Mouse (Mus musculus) kidney, postnatal 36 days (tissue): ENCODE data around the gene Gpr45.
A peak's percentile ranks its signal among the peaks of the same experiment; 100 is the strongest.

Experiments
- DNase-seq, 2 experiments: peaks; one replicate each; pipeline ENCODE4 v3.0.0; 2021 to 2022; ENCODE audit warnings: mixed read lengths in 2 of 2

Gene Gpr45

DNA sequence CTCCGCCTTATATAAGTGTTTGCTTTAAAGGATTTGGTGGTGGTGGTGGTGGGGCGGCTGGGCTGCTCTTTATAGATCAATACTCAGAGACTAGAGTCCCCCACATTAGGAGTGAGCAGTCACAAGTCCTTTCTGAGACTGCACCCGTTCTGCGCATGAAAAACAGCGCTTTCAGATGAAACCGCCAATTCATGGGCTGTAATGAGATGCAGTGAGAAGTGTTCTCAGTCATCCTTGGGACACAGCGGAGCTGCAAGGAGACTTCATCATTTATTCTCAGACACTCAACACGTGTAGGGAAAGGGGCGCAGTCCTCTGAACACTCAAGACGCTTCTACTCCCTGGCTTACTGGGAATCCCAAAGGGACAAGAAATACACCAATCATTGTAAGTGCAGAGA, 95.1 kb downstream of the Gpr45 start:
- no peak for DNase-seq

DNA sequence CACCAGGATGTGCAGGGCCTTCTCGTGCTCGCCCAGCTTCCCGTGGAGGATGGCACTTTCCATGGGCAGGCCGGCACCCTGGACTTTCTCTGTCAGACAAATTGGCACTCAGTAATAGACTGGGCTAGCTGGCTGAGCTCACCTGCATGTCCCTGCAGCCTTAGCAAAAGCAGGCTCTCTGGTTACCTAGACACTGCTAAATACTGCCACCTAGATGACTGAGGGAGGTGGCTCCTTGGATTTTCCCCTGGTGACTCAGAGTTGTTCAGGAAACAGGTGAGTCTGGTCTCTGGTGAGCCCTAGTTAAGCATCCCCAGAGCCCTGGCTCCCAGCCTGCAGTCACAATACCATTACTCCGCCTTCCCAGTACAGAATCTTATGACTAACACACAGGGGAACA, 99.2 kb downstream of the Gpr45 start:
- DNase-seq: no peak

DNA sequence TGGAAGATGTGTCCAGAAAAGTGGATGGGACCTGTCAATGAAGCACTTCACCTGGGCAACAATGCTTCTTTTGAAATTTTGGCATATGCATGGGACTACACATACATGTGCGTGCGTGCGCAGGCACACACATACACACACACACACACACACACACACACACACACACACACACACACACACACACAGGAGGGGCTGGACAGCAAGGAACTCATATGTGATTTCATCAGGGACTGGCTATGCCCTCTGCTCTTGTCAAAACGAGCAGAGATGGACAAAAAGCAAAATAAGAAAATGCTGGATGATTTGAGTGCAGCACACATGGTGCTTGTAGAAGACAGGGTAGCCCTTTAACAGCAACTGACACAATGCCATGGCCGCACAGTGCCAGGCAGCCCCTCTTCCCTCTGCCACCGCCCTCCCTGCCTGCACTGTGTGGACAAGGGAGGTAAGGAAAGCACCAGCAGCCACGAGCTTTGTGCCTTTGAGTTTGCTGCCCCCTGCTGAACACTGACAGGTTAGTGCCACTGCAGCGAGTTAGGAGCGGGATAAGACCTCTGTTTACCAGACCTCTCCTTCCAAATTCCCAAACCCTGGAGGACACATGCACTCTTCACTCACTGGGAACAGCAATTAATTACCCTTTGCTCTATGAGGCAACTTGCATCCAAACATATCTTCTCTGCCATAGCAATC, 113.1 kb downstream of the Gpr45 start:
- DNase-seq: peak; percentile 61 to 82

DNA sequence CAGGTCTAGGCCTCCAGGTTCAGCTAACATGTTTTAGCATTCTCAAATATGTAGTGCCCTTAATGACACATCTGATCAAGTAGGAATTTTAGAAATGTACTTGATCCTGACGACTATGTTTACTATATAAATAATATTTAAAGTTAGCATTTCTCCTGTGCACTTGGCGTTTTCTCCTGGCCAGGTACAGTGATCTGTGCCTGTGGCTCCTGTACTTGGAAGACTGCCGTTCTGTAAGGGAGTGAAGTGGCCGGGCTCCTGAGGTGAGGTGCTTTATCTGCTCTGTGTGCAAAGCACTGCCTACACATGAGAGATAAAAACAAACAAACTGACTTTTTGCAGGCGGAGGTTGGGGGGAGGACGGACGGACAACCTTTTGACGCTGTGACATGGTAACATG, 113.9 kb downstream of the Gpr45 start:
- DNase-seq: no peak

DNA sequence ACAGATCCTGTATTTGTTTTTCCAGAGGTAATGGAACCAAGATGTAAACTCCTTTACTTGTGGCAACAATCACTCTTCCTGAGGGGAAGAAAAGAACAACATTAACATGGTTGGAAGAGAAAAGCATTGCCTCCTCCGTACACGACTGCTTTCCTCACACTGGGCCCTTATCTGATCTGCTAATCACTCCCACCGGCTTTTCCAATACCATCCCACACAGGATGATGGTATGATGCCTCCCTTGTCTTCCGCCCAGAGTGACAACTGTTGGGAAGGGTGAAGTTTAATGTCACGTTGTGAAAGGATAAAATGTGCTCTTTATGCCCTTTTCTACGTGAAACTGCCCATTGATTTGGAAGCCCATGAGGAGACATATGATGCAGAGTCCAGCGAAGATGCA, 114.9 kb downstream of the Gpr45 start:
- no peak for DNase-seq

DNA sequence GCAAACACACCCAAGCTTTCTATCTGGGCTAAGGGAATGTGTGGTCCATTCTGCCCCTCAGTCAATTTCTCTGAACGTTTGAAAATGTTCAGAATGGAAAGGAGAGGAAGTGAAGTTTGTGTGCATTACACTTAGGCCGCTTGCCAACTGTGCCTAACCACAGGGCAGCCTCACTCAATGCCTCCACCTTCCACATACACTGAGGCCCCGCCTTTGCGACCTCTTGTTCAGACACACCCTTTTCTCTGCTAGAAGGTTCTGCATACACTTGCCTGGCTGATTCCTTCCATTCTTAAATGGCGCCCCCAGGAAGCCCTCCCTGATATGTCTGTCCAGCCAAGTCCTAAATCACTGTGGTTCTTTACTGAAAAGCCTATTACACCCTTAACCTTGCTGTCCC, 118.1 kb downstream of the Gpr45 start:
- no peak for DNase-seq

DNA sequence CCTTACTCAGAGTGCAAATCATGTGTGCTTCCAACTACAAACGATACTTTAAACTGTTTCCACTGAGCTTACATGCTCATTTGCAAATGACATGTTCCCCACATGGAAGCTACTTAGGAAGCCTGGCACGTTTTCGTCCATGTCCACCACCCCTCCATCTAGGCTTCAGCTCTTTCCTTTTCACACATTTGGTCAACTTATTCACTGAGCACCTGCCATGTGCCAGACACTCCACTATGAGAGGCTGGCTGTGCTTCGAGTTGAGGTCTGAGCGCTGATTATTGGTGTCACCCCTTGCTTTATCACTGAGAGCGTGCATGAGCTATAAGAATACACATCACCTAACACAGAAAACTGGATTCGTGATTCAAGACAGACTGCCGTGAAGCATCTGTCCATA, 119.4 kb downstream of the Gpr45 start:
- DNase-seq: no peak

DNA sequence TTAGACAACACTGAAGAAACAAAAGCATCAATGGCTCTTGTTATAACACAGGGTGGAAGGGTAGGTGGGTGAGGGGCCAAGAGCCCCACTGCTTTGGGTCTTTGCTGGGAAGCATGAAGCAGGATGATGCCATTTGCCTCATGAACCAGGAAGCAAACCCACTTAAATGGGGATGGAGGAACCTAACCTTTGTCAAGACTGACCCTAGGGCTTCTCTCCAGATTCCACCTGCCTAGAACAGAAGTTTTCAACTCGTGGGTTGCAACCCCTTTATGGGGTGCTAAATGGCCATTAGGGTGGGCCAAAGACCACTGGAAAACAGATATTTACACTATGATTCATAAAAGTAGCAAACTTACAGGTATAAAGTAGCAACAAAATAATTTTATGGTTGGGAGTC, 119.9 kb downstream of the Gpr45 start:
- no peak for DNase-seq

DNA sequence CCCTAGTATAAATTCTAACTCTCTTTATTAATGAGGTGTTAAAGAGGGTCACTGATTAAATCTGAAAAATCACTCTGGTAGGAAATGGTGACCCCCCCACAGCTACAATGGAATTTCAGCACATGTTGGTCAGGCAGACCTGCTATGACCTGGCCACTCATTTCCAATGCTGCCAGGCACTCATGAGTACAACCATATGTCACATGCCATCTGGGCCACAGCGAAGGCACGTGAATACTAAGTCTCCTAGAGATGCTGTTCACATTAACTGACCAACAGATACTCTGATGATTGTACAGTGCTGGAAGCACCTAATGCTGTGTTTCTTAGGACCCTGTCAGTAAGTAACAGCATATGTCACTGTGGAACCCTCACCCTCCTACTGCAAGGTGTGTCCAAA, 122.1 kb downstream of the Gpr45 start:
- DNase-seq: no peak

DNA sequence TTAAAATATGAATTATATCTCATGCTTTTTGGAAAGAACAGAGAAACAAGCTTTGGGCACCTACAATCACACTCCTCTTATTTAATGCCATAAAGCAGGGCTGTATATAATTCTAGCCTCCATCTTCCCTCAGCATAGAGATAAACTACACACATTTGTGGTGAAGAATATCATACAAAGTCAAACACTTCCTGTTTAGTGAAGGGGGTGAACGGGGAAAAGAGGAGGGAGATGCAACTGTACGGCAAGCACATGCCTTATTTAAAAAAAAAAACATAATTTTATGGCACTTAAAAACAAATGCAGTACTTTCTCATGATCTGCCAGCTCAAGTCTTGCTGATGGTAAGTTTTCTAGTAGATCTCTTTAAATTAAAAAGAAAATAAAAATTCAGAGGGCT, 125.5 kb downstream of the Gpr45 start:
- DNase-seq: no peak

DNA sequence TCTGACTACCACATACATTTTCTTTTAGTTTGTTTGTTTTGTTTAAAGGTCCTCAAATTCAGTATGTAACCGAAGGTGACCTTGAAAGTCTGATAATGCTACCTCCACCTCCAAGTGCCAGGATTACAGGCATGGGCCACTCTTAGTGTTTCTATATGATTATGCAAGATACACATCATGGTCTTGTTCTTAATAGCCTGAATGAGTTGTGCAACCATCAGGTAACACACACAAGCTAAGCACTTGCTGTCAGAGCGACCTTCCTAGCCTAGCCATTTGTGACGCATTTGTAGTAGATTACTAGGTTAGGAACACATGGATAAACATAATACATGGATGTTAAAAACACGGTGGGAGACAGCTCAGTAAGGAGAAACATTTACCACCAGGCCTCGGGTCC, 130.3 kb downstream of the Gpr45 start:
- no peak for DNase-seq
